Mouse (Mus musculus) megakaryocyte progenitor cell, adult 5-6 weeks (primary cell): ENCODE results near the gene Ptpdc1. TPM values are rescaled to one million over a fixed set of nuclear protein-coding genes. Genes with fewer than 3 reads are reported as not detected.

Experiments
- ATAC-seq: replicated peaks from 2 replicates; pipeline ENCODE4 v1.8.0; 2016; ENCODE audit warnings: mild to moderate bottlenecking, moderate TSS enrichment, inconsistent platforms; ENCODE audit not compliant: poor library complexity
- total RNA-seq, 2 experiments: library from RNA; stranded (forward) in 1 of 2; stranded (reverse) in 1 of 2; fragments of 157-497, 149-512 nt in 1 of 2; fragments of 200-1000 nt in 1 of 2; gene quantifications; 2 replicates each; pipeline versions ENCODE4 v1.2.3 to v1.2.4; 2015 to 2017

Ptpdc1 gene
- total RNA-seq, 2 experiments from 2014 or later: 3.3 to 3.4 TPM

- ATAC-seq: no peak
Measured at GRCm38 (mm10) chr13:48657791-48658190, 32.3 kb upstream of the Ptpdc1 start.

- peak; percentile 51 for ATAC-seq
Measured at GRCm38 (mm10) chr13:48655637-48656036, 30.2 kb upstream of the Ptpdc1 start.

- peak; percentile 46; the same call in 1 of the 2 replicates for ATAC-seq
Measured at GRCm38 (mm10) chr13:48653788-48654770, 28.6 kb upstream of the Ptpdc1 start.

- peak; percentile 77 for ATAC-seq
Measured at GRCm38 (mm10) chr13:48651132-48652065, 25.9 kb upstream of the Ptpdc1 start.

- peak; percentile 73 for ATAC-seq
Measured at GRCm38 (mm10) chr13:48650615-48651014, 25.2 kb upstream of the Ptpdc1 start.

- no peak for ATAC-seq
Measured at GRCm38 (mm10) chr13:48646696-48647095, 21.2 kb upstream of the Ptpdc1 start.

GRCm38 (mm10) chr13:48643991-48644390 lies 18.5 kb upstream of the Ptpdc1 start:
- no peak for ATAC-seq

GRCm38 (mm10) chr13:48643072-48643471 lies 17.6 kb upstream of the Ptpdc1 start:
- no peak for ATAC-seq

GRCm38 (mm10) chr13:48639570-48639969 lies 14.1 kb upstream of the Ptpdc1 start:
- peak; percentile 94 for ATAC-seq

GRCm38 (mm10) chr13:48637706-48638105 lies 12.2 kb upstream of the Ptpdc1 start:
- ATAC-seq: no peak

GRCm38 (mm10) chr13:48631691-48632090 lies 6.2 kb upstream of the Ptpdc1 start:
- no peak for ATAC-seq

GRCm38 (mm10) chr13:48624968-48625398 lies 481 bp downstream of the Ptpdc1 start:
- no peak; the same call in 1 of the 2 replicates for ATAC-seq

- ATAC-seq: no peak
Measured at GRCm38 (mm10) chr13:48618890-48619289, 6.6 kb downstream of the Ptpdc1 start.

- ATAC-seq: no peak
Measured at GRCm38 (mm10) chr13:48617774-48618173, 7.7 kb downstream of the Ptpdc1 start.

GRCm38 (mm10) chr13:48614525-48614924 lies 10.9 kb downstream of the Ptpdc1 start:
- no peak for ATAC-seq

GRCm38 (mm10) chr13:48609106-48609505 lies 16.4 kb downstream of the Ptpdc1 start:
- no peak for ATAC-seq

- ATAC-seq: no peak
Measured at GRCm38 (mm10) chr13:48604591-48604990, 20.9 kb downstream of the Ptpdc1 start.

GRCm38 (mm10) chr13:48603296-48603695 lies 22.2 kb downstream of the Ptpdc1 start:
- ATAC-seq: no peak

- ATAC-seq: no peak
Measured at GRCm38 (mm10) chr13:48594605-48595004, 30.9 kb downstream of the Ptpdc1 start.

GRCm38 (mm10) chr13:48594031-48594430 lies 31.4 kb downstream of the Ptpdc1 start:
- ATAC-seq: no peak

GRCm38 (mm10) chr13:48593181-48593580 lies 32.3 kb downstream of the Ptpdc1 start:
- no peak for ATAC-seq
